Mouse (Mus musculus): ENCODE results near the gene Rsph9. TPM values are rescaled to one million over a fixed set of nuclear protein-coding genes. Genes with fewer than 3 reads are reported as not detected.

Rsph9 gene
- polyA plus RNA-seq, 1 experiment, result not detected

GRCm38 (mm10) chr17:46101906-46102305 lies 42.1 kb downstream of the Rsph9 start:
- TF ChIP-seq CTCF (IDR thresholded peaks at IDR 0.05; ENCODE audit: insufficient read depth, low read depth, low read length) (no peak), POLR2A (IDR thresholded peaks at IDR 0.05; ENCODE audit: insufficient read depth, low read depth, low read length) (no peak)
- Histone ChIP-seq H3K4me3 (ENCODE audit: insufficient read depth, low read depth, low read length) (no peak overlapping the region), H3K4me1 (ENCODE audit: control insufficient read depth, insufficient read depth, low read length) (peaks cover 6% of the 10 kb centered on the region; the same call in 1 of the 2 replicates), H3K27ac (ENCODE audit: insufficient read depth, low read depth, low read length) (no peak overlapping the region)
- 91% methylated on average over 9 of the region's 9 CpGs for WGBS

DNA sequence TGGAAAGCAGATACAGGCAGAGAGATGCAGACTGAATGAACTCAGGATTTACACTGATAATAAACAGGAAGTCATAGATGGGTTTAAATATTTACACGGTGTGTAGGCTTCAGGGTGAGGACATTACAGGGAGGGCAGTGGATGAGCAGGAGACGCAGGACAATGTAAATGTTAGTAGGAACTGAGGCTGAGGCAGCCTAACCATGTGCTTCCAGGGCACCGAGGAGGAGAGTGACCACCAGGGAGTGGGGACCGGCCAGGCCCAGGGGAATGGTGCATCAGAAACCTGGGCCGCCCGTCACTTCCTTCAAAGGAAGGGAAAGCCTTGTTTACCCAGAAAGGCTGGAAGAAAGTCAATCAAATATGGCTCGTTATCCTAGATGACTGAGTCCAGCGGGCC lies 45.5 kb downstream of the Rsph9 start:
- Histone ChIP-seq H3K27ac (ENCODE audit: insufficient read depth, low read depth, low read length) (no peak overlapping the region), H3K4me1 (ENCODE audit: control insufficient read depth, insufficient read depth, low read length) (no peaks in the 10 kb centered on the region), H3K4me3 (ENCODE audit: insufficient read depth, low read depth, low read length) (no peak overlapping the region)
- no peak for TF ChIP-seq CTCF (IDR thresholded peaks at IDR 0.05; ENCODE audit: insufficient read depth, low read depth, low read length)
- no peak for TF ChIP-seq POLR2A (IDR thresholded peaks at IDR 0.05; ENCODE audit: insufficient read depth, low read depth, low read length)
- 64% methylated on average over 8 of the region's 8 CpGs for WGBS

DNA sequence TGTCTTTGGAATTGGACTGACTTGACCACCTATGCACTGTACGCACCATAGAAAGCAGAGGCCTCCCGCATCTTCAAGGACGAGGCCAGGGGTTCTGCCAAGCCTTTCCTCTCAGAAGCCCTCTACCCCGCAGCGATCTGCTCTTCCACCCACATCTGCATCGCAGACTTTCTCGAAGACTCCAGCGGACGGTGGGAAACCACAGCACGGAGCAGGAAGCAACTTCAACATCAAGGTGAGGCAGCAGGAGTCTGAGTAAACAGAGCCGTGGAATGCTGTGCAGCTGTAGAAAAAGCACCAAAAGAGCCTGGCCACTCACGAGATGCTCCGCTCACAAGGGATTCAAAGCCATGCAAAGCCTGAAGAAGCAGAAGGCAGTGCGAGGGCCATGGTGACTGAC lies 52.1 kb downstream of the Rsph9 start:
- no peak overlapping the region for H3K4me3 ChIP-seq (ENCODE audit: insufficient read depth, low read depth, low read length)
- 89% methylated on average over 14 of the region's 14 CpGs for WGBS

GRCm38 (mm10) chr17:46091351-46091750 lies 52.7 kb downstream of the Rsph9 start:
- H3K4me1 ChIP-seq (ENCODE audit: control insufficient read depth, insufficient read depth, low read length), result no peaks in the 10 kb centered on the region
- TF ChIP-seq POLR2A (IDR thresholded peaks at IDR 0.05; ENCODE audit: insufficient read depth, low read depth, low read length) (no peak), CTCF (IDR thresholded peaks at IDR 0.05; ENCODE audit: insufficient read depth, low read depth, low read length) (no peak)
- 81% methylated on average over 1 of the region's 1 CpGs for WGBS
- H3K27ac ChIP-seq (ENCODE audit: insufficient read depth, low read depth, low read length), result no peak overlapping the region
- no peak overlapping the region for H3K4me3 ChIP-seq (ENCODE audit: insufficient read depth, low read depth, low read length)

More for the DNA sequence above, 52.1 kb downstream of the Rsph9 start:
- H3K27ac ChIP-seq (ENCODE audit: insufficient read depth, low read depth, low read length), result no peak overlapping the region
- no peaks in the 10 kb centered on the region for H3K4me1 ChIP-seq (ENCODE audit: control insufficient read depth, insufficient read depth, low read length)
- TF ChIP-seq CTCF (IDR thresholded peaks at IDR 0.05; ENCODE audit: insufficient read depth, low read depth, low read length) (no peak), POLR2A (IDR thresholded peaks at IDR 0.05; ENCODE audit: insufficient read depth, low read depth, low read length) (no peak)

DNA sequence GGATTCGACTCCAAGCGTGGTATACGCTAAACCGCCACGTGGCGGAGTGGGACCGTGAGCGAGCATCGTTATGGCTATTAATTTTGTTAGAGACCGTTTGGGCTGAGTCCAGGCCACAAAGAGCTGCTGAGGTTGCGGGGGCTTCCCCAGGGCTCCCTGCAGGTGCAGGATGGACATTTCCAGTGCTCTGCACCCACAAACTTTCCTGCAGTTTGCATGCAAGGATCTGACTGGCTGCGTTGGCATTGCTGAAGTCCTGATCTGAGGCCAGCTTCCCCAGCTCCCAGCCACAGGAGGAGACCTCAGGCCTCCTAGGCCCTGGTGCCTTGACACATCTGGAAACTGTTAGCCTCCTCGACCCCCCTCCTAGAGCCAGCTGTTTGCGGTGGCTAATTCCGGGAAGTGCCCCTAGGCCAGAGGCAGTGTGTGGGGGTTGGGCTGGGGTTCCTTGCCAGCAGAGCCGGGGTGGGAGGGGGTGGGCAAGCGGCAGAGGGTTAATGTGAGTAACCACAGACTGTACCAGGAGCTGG lies 57.6 kb downstream of the Rsph9 start:
- 63% methylated on average over 17 of the region's 17 CpGs for WGBS
- no peak for TF ChIP-seq POLR2A (IDR thresholded peaks at IDR 0.05; ENCODE audit: insufficient read depth, low read depth, low read length)
- TF ChIP-seq CTCF (IDR thresholded peaks at IDR 0.05; ENCODE audit: insufficient read depth, low read depth, low read length), result no peak
- Histone ChIP-seq H3K4me3 (ENCODE audit: insufficient read depth, low read depth, low read length) (no peak overlapping the region), H3K27ac (ENCODE audit: insufficient read depth, low read depth, low read length) (no peak overlapping the region), H3K4me1 (ENCODE audit: control insufficient read depth, insufficient read depth, low read length) (peaks cover 8% of the 10 kb centered on the region)

GRCm38 (mm10) chr17:46084091-46084501 lies 59.9 kb downstream of the Rsph9 start:
- TF ChIP-seq CTCF (IDR thresholded peaks at IDR 0.05; ENCODE audit: insufficient read depth, low read depth, low read length) (no peak), POLR2A (IDR thresholded peaks at IDR 0.05; ENCODE audit: insufficient read depth, low read depth, low read length) (no peak)
- Histone ChIP-seq H3K4me1 (ENCODE audit: control insufficient read depth, insufficient read depth, low read length) (peaks cover 8% of the 10 kb centered on the region), H3K4me3 (ENCODE audit: insufficient read depth, low read depth, low read length) (no peak overlapping the region; the same call in 1 of the 2 replicates), H3K27ac (ENCODE audit: insufficient read depth, low read depth, low read length) (no peak overlapping the region)
- WGBS, result 13% methylated on average over 10 of the region's 10 CpGs

DNA sequence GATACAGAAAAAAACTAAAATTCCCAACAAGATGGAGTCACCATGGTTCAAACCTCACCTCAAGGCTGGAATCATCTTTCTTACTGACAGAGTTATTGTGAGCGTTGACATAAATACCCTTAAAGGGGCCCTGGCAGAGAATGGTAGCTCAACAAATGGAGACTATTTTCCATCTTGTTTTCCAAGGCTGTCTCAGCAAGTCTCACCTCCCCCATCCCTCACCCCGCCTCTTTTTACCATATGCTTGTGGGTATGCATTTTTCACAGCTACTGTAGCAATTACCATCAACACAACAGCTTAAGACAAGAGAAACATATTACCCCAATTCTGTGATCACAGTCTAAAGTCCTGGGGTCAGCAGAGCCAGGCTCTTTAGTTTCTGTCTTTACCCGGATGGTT lies 60.6 kb downstream of the Rsph9 start:
- H3K4me3 ChIP-seq (ENCODE audit: insufficient read depth, low read depth, low read length), result no peak overlapping the region
- TF ChIP-seq CTCF (IDR thresholded peaks at IDR 0.05; ENCODE audit: insufficient read depth, low read depth, low read length) (no peak), POLR2A (IDR thresholded peaks at IDR 0.05; ENCODE audit: insufficient read depth, low read depth, low read length) (no peak)
- H3K4me1 ChIP-seq (ENCODE audit: control insufficient read depth, insufficient read depth, low read length), result peaks cover 8% of the 10 kb centered on the region
- WGBS, result 79% methylated on average over 3 of the region's 3 CpGs
- no peak overlapping the region for H3K27ac ChIP-seq (ENCODE audit: insufficient read depth, low read depth, low read length)

DNA sequence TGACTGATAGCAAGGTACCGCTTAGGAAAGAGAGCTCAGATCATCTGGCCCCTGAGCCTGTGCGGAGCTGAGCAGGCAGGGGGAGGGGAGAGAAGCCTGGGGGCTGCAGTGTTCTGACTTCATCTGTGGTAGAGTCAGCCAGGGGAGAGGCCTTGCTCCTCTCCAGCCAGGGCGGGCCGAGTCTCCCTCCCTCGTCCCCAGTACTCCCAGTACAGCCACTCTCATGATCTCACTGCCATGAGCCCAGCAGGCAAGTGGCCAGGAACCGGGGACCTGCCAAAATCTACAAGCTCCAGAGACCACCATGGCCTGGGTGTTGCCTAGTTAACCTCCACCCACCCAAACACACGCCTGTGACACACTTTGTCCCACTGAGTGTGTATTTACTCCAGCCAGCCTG lies 62.4 kb downstream of the Rsph9 start:
- TF ChIP-seq CTCF (IDR thresholded peaks at IDR 0.05; ENCODE audit: insufficient read depth, low read depth, low read length) (no peak), POLR2A (IDR thresholded peaks at IDR 0.05; ENCODE audit: insufficient read depth, low read depth, low read length) (no peak)
- WGBS, result 72% methylated on average over 7 of the region's 7 CpGs
- H3K4me1 ChIP-seq (ENCODE audit: control insufficient read depth, insufficient read depth, low read length), result peaks cover 8% of the 10 kb centered on the region
- no peak overlapping the region for H3K27ac ChIP-seq (ENCODE audit: insufficient read depth, low read depth, low read length)
- H3K4me3 ChIP-seq (ENCODE audit: insufficient read depth, low read depth, low read length), result no peak overlapping the region

- Histone ChIP-seq H3K4me3 (ENCODE audit: insufficient read depth, low read depth, low read length) (no peak overlapping the region), H3K4me1 (ENCODE audit: control insufficient read depth, insufficient read depth, low read length) (peaks cover 8% of the 10 kb centered on the region), H3K27ac (ENCODE audit: insufficient read depth, low read depth, low read length) (no peak overlapping the region)
- WGBS, result 75% methylated on average over 5 of the region's 5 CpGs
- TF ChIP-seq CTCF (IDR thresholded peaks at IDR 0.05; ENCODE audit: insufficient read depth, low read depth, low read length), result no peak
- TF ChIP-seq POLR2A (IDR thresholded peaks at IDR 0.05; ENCODE audit: insufficient read depth, low read depth, low read length), result no peak
Observed at GRCm38 (mm10) chr17:46081042-46081441, 63.0 kb downstream of the Rsph9 start.

DNA sequence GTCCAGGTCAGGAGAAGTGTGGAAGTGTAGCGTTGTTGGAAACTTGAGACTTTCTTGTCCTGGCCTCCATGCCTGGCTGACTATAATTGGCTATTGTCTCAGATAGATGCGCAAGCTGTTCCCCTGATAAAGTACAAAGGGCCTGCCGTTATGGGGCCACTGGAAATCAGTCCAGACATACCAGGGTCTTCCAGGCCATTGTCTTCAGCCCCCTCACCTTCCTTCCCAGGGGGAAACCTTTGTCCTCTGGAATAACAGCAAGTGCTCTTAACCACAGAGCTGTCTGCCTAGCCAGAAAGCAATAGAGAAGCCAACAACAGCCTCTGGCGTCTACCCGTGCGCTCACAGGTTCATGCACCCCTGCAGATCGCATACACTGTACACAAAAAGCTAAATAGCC lies 63.6 kb downstream of the Rsph9 start:
- TF ChIP-seq POLR2A (IDR thresholded peaks at IDR 0.05; ENCODE audit: insufficient read depth, low read depth, low read length) (no peak), CTCF (IDR thresholded peaks at IDR 0.05; ENCODE audit: insufficient read depth, low read depth, low read length) (no peak)

More for the DNA sequence above, 63.6 kb downstream of the Rsph9 start:
- WGBS, result 74% methylated on average over 7 of the region's 7 CpGs
- Histone ChIP-seq H3K4me1 (ENCODE audit: control insufficient read depth, insufficient read depth, low read length) (peaks cover 8% of the 10 kb centered on the region), H3K4me3 (ENCODE audit: insufficient read depth, low read depth, low read length) (no peak overlapping the region), H3K27ac (ENCODE audit: insufficient read depth, low read depth, low read length) (no peak overlapping the region)

Measured in olfactory bulb, adult 2 months (tissue).